Mouse (Mus musculus): ENCODE results near the gene A530032D15Rik. TPM values are rescaled to one million over a fixed set of nuclear protein-coding genes. Genes with fewer than 3 reads are reported as not detected.
"Not testable (repeated sequence)": the region's sequence is repeated elsewhere in the genome, so short reads cannot be mapped to it uniquely, and the experiment has no call there.

Gene A530032D15Rik
- polyA plus RNA-seq, 1 experiment from 2014 or later = not detected

GRCm38 (mm10) chr1:85034394-85034793 lies 75.3 kb downstream of the A530032D15Rik start:
- H3K36me3 ChIP-seq (replicated peaks; ENCODE audit: control insufficient read depth, insufficient read depth, low read depth, low read length); H3K27ac ChIP-seq (replicated peaks; ENCODE audit: low read depth, low read length); H3K4me3 ChIP-seq (ENCODE audit: low read depth, low read length); H3K9me3 ChIP-seq (replicated peaks; ENCODE audit: control insufficient read depth, low read length); H3K27me3 ChIP-seq (ENCODE audit: control insufficient read depth, insufficient read depth, low read length); H3K4me1 ChIP-seq (ENCODE audit: control insufficient read depth, insufficient read depth, low read length); H3K9ac ChIP-seq (replicated peaks; ENCODE audit: low read length); DNase-seq (ENCODE audit: low spot score); H3K4me2 ChIP-seq (ENCODE audit: low read depth, low read length); ATAC-seq (replicated peaks; ENCODE audit: insufficient number of reproducible peaks, low FRiP score, low TSS enrichment, low read depth): not testable (repeated sequence)
- 91% methylated on average over 3 of the region's 4 CpGs for WGBS

- not testable (repeated sequence) for H3K9me3 ChIP-seq (replicated peaks; ENCODE audit: control insufficient read depth, low read length); H3K36me3 ChIP-seq (replicated peaks; ENCODE audit: control insufficient read depth, insufficient read depth, low read depth, low read length); H3K4me3 ChIP-seq (ENCODE audit: low read depth, low read length); H3K4me1 ChIP-seq (ENCODE audit: control insufficient read depth, insufficient read depth, low read length); H3K27ac ChIP-seq (replicated peaks; ENCODE audit: low read depth, low read length); DNase-seq (ENCODE audit: low spot score); ATAC-seq (replicated peaks; ENCODE audit: insufficient number of reproducible peaks, low FRiP score, low TSS enrichment, low read depth); H3K4me2 ChIP-seq (ENCODE audit: low read depth, low read length); H3K27me3 ChIP-seq (ENCODE audit: control insufficient read depth, insufficient read depth, low read length); H3K9ac ChIP-seq (replicated peaks; ENCODE audit: low read length)
- 95% methylated on average over 2 of the region's 6 CpGs for WGBS
Observed at GRCm38 (mm10) chr1:85033616-85034015, 76.0 kb downstream of the A530032D15Rik start.

Other genes starting within 250 kb of the A530032D15Rik start
- gene Slc16a14, start 174.7 kb downstream of the A530032D15Rik start, polyA plus RNA-seq (2014; fragmentation: Nextera tagmentation; extraction: Ambion mirVana) = 0.29 and 0.31 TPM in 2 replicates
- gene Gm10553, start 9.7 kb downstream of the A530032D15Rik start, polyA plus RNA-seq (2014; fragmentation: Nextera tagmentation; extraction: Ambion mirVana) = not detected in 2 replicates
- gene C130026I21Rik, start 160.7 kb upstream of the A530032D15Rik start, polyA plus RNA-seq (2014; fragmentation: Nextera tagmentation; extraction: Ambion mirVana) = not detected in 2 replicates

All from embryonic facial prominence, embryonic 11.5 days (tissue).